Mouse (Mus musculus) hindbrain, embryonic 10.5 days (tissue): Measurements from ENCODE around the gene Zbtb20. TPM values are rescaled to one million over a fixed set of nuclear protein-coding genes. Genes with fewer than 3 reads are reported as not detected.

ENCODE experiments used
- DNase-seq: peaks from one replicate; pipeline ENCODE4 v3.0.0-alpha.2; 2017; ENCODE audit warnings: low spot score
- H3K27ac ChIP-seq: fragments of 300-500 bp; sonication (generic); 2 replicates; pipeline ENCODE4 v1.5.1; 2016; ENCODE audit warnings: mild to moderate bottlenecking, moderate library complexity
- H3K27me3 ChIP-seq: fragments of 300-500 bp; sonication (generic); 2 replicates; pipeline ENCODE4 v1.6.1; 2016; ENCODE audit warnings: mild to moderate bottlenecking; ENCODE audit not compliant: poor library complexity, insufficient read depth, severe bottlenecking
- H3K36me3 ChIP-seq: fragments of 300-500 bp; sonication (generic); 2 replicates; pipeline ENCODE4 v1.6.1; 2016; ENCODE audit warnings: mild to moderate bottlenecking, moderate library complexity
- H3K4me1 ChIP-seq: fragments of 300-500 bp; sonication (generic); replicated peaks from 2 replicates; pipeline ENCODE4 v1.6.1; 2016; ENCODE audit warnings: mild to moderate bottlenecking
- H3K4me3 ChIP-seq: fragments of 300-500 bp; sonication (generic); 2 replicates; pipeline ENCODE4 v1.5.1; 2016; ENCODE audit warnings: mild to moderate bottlenecking, moderate library complexity
- H3K9me3 ChIP-seq: fragments of 300-500 bp; sonication (generic); 2 replicates; pipeline ENCODE4 v1.6.1; 2016; ENCODE audit warnings: mild to moderate bottlenecking, moderate library complexity
- WGBS: fragments of 180-500 bp; shearing (Covaris S2); methylation state at CpG from one replicate; pipeline ENCODE4 v1.1.7; 2016; 5-methylcytosine and 5-hydroxymethylcytosine counted together
- microRNA counts: library from miRNA; unstranded; fragments of <30 nt; microRNA quantifications from one replicate; lab custom pipeline; 2017
- polyA plus RNA-seq: library from polyadenylated mRNA; unstranded; fragments of >200 nt; fragmentation: Nextera tagmentation; extraction: Ambion mirVana; gene quantifications from 2 replicates; pipeline ENCODE4 v1.2.1, GENCODE M21; 2016

The Zbtb20 gene
- polyA plus RNA-seq, 1 experiment from 2014 or later: 41.3 TPM

DNA sequence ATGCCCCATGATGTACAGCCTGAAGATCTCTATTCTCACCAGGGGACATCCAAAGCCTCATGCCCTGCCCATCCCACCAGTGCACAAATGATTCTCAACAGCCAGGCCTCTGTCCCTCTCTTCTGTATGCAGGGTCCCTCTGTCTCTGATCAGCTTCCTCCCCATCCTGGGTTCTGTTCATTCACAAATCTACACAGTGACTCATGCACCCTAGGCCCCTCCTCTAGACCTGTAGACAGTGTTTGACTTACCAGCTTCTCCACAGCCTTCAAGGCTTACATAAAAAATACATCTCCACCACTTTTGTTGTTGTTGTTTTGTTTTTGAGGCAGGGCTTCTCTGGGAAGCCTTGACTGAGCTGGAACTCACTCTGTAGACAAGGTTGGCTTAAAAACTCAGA, 789.2 kb downstream of the Zbtb20 start:
- peaks cover 12% of the 10 kb centered on the region for H3K4me1 ChIP-seq

DNA sequence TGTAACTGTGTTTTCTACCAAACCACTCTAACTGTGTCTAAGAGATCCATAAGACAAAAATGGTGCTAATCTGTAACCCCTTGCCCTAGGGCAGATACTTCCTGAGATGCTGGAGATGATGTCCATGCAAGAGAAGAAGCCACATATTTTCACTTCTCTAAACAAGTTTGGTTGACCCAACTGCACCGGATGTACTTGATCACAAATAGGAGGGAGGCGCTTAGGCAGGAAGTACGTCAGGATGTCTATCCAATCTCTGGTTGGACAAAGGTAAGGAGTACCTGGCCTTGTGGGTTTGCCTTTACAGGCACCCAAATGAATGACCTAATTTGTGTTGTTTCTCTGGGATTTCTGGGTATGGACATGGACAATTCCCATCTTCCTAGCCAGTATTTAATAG, 792.6 kb downstream of the Zbtb20 start:
- WGBS: 93% methylated on average over 3 of the region's 3 CpGs
- H3K4me1 ChIP-seq: peaks cover 12% of the 10 kb centered on the region
- no peaks in the 10 kb centered on the region for H3K27me3 ChIP-seq
- DNase-seq: no peak
- H3K36me3 ChIP-seq: no peaks in the 10 kb centered on the region
- H3K27ac ChIP-seq: no peak overlapping the region
- no peak overlapping the region for H3K4me3 ChIP-seq
- H3K9me3 ChIP-seq: no peaks in the 10 kb centered on the region

More for the DNA sequence above, 789.2 kb downstream of the Zbtb20 start:
- no peaks in the 10 kb centered on the region for H3K27me3 ChIP-seq
- no peaks in the 10 kb centered on the region for H3K9me3 ChIP-seq
- H3K27ac ChIP-seq: no peak overlapping the region
- no peak overlapping the region for H3K4me3 ChIP-seq
- H3K36me3 ChIP-seq: no peaks in the 10 kb centered on the region
- no peak for DNase-seq

DNA sequence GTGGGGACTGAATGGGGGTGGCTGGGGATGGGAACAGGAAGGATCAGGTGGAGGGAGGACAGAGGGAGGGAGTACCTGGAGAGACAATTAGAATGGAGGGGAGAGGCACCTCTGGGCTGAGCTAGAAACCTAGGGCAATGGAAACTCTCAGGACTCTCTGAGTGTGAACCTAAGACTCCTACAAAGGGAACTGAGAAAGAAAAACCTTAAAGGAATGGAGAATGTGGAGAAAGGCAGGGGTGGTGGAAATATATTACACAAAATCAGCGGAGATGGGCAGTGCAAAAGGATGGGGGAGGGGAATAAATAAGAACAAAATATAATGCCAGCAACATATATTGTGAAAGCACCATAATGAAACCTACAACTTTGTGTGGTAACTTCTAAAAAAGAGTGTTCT, 796.3 kb downstream of the Zbtb20 start:
- no peak overlapping the region for H3K4me3 ChIP-seq
- H3K9me3 ChIP-seq: no peaks in the 10 kb centered on the region
- H3K27ac ChIP-seq: no peak overlapping the region
- H3K4me1 ChIP-seq: peaks cover 7% of the 10 kb centered on the region
- H3K27me3 ChIP-seq: no peaks in the 10 kb centered on the region
- 93% methylated on average over 1 of the region's 1 CpGs for WGBS
- no peaks in the 10 kb centered on the region for H3K36me3 ChIP-seq
- no peak for DNase-seq

DNA sequence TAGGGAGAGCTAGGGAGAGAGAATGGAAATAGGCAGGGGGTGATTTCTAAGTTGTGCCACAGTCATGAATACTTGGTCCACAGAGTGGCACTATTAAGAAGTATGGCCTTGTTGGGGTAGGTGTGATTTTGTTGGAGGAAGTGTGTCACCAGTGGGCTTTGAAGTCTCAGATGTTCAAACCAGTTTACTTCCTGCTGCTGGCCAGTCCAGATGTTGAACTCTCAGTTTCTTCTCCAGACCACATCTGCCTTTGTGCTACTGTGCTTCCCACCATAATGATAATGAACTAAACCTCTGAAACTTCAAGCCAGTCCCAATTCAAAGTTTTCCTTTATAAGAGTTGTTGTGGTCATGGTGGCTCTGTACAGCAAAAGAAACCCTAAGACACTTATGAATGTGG, 797.0 kb downstream of the Zbtb20 start:
- H3K27ac ChIP-seq: no peak overlapping the region
- no peaks in the 10 kb centered on the region for H3K9me3 ChIP-seq
- H3K4me1 ChIP-seq: no peaks in the 10 kb centered on the region
- no peak overlapping the region for H3K4me3 ChIP-seq
- no peak for DNase-seq
- H3K27me3 ChIP-seq: no peaks in the 10 kb centered on the region
- H3K36me3 ChIP-seq: no peaks in the 10 kb centered on the region

DNA sequence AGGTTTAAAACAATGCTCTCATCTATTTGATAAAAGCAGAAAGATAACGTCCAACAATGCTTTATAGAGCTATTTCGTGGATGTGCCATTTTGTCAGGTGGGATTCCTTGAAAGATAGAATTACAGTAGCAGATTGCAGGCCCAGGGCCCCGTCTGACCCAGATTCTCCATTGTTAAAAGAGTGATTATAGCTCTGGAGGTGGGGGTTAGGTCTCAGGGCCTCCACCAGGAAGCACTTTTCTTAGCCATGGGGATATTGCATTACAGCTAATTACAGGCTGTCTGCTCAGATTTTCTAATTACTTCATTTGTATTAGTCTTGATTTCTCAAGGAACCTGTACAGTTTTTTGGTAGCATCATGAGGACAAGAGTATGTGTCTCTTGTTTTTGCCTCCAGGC, 798.7 kb downstream of the Zbtb20 start:
- WGBS: 79% methylated on average over 3 of the region's 3 CpGs
- H3K27me3 ChIP-seq: no peaks in the 10 kb centered on the region
- no peak for DNase-seq
- no peaks in the 10 kb centered on the region for H3K4me1 ChIP-seq
- H3K36me3 ChIP-seq: no peaks in the 10 kb centered on the region
- H3K27ac ChIP-seq: no peak overlapping the region
- 0 out of 2 replicates have a peak, but pooled peaks cover 4% of the 10 kb centered on the region for H3K9me3 ChIP-seq
- H3K4me3 ChIP-seq: no peak overlapping the region

DNA sequence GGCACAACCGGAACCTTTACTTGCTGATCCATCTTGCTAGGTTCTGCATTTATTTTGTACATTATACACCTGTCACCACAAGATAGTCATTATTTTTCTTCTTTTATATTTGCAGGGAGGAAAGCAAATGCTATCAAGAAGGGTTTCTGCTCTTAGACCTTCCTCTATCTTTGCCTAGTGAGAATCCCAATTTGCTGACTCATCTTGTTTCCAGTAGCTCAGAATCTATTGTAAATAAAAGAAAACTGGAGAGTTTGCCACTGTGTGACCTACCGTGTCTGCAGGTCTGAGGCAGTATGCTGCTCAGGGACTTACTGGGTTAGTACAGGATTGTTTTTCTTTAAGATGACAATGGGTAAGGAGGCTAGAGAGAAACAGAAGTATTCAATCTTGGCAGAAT, 812.3 kb downstream of the Zbtb20 start:
- Histone ChIP-seq H3K4me3 (no peak overlapping the region), H3K27ac (no peak overlapping the region), H3K27me3 (no peaks in the 10 kb centered on the region), H3K36me3 (no peaks in the 10 kb centered on the region), H3K4me1 (no peaks in the 10 kb centered on the region), H3K9me3 (no peaks in the 10 kb centered on the region)
- DNase-seq: no peak
- WGBS: 83% methylated on average over 2 of the region's 2 CpGs

DNA sequence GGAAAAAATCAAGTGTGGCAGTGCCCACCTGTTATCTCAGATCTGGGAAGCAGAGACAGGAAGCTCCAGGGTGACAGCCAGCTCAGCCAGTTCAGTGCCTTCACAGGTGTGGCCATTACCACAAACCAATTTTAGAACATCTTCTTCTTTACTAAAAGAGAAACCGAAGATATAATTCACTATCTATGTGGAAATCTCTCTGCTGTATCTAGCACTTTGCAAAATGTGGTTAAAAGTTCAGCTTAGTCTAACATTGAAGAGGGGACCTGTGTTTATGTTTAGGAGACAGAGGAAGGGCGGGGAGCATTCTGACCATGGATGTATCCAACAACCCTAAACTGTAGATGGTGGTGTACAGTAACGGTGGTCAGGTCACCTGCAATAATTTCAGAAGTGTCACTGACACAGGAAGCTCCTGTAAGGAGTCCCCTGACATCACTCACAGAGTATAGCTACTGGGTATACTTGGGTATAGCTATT, 814.6 kb downstream of the Zbtb20 start:
- Histone ChIP-seq H3K9me3 (no peaks in the 10 kb centered on the region), H3K4me3 (no peak overlapping the region), H3K27me3 (no peaks in the 10 kb centered on the region), H3K36me3 (no peaks in the 10 kb centered on the region), H3K27ac (no peak overlapping the region), H3K4me1 (no peaks in the 10 kb centered on the region)
- 96% methylated on average over 3 of the region's 3 CpGs for WGBS
- no peak for DNase-seq

DNA sequence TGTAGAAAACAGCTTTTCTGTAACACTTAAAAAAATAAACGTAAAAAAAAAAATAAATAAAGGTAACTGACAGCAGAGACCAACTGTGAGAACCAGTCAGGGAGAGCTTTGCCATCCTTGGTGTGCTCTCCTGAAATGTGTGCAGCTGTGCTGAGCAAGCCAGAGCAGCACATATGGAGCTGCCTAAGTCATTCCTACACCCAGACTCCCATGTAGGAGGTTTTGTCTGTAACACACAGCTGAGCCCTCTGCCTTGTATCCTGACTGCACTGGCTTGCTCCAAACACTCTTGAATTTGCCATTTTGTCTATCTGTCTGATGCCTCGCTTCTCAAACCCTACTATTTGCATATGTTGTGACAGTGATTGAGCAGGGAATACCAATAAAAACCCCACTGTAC, 815.2 kb downstream of the Zbtb20 start:
- Histone ChIP-seq H3K36me3 (no peaks in the 10 kb centered on the region), H3K9me3 (no peaks in the 10 kb centered on the region), H3K27ac (no peak overlapping the region), H3K4me3 (no peak overlapping the region), H3K4me1 (no peaks in the 10 kb centered on the region), H3K27me3 (no peaks in the 10 kb centered on the region)
- 85% methylated on average over 2 of the region's 2 CpGs for WGBS
- DNase-seq: no peak

DNA sequence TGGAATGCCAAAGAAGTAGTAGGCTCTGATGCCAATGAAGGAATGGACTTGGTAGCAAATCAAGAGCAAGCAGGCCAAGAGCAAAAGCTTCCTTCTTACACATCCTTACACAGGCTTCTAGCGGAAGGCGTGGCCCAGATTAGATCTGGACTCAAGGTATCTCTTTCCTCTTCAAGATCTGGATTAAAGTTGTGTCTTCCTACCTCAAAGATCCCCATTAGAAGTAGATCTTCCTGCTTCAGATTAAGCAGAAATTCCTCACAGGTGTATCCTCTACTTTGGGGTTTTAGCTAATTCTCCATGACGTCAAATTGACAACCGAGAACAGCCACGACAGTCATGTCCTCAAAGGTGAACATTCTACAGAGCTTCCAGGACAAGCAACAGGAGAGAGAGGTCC, 816.1 kb downstream of the Zbtb20 start:
- DNase-seq: no peak
- Histone ChIP-seq H3K9me3 (no peaks in the 10 kb centered on the region), H3K4me3 (no peak overlapping the region), H3K4me1 (no peaks in the 10 kb centered on the region), H3K36me3 (no peaks in the 10 kb centered on the region), H3K27ac (no peak overlapping the region), H3K27me3 (no peaks in the 10 kb centered on the region)
- WGBS: 95% methylated on average over 5 of the region's 5 CpGs

MicroRNAs within 50 kb of the gene (microRNA counts, 519-probe panel; counts per million panel counts)
- microRNA mmu-miR-568 (lab: Ali Mortazavi, UCI): 1,255 counts per million, percentile 77 among the panel's probes with 10 or more counts
